Mouse (Mus musculus): ENCODE measurements at regions not wholly inside any gene's neighbourhood (a gene's known extent, or its start where the extent isn't known, plus 50 kb on each side); places are given as distances from the start of the nearest gene placed in this dataset.

DNA sequence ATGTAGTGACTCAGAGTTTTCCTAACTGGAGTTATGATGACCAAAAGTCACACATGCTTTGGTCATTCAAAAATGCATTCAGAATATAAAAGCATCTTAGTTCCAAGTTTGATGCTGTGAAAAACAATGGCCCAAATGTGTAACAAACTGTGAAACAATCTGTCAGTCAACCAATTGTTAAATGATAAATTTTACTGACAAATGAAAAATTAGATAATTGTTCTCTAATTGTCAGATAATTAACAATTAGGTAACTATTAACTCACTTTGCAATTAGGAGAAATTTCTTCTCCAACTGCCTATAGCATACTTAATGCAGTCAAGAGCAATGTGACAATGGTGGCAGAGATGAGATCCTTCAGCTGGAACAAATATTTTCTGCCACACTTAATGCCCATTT is 289.7 kb upstream of the Dcn start:
- ATAC-seq (replicated peaks; ENCODE audit: low FRiP score, poor library complexity, severe bottlenecking): no peak

- ATAC-seq (replicated peaks; ENCODE audit: low FRiP score, poor library complexity, severe bottlenecking): no peak
These were observed 268.1 kb upstream of the Dcn start for GRCm38 (mm10) chr10:97211238-97211695.

DNA sequence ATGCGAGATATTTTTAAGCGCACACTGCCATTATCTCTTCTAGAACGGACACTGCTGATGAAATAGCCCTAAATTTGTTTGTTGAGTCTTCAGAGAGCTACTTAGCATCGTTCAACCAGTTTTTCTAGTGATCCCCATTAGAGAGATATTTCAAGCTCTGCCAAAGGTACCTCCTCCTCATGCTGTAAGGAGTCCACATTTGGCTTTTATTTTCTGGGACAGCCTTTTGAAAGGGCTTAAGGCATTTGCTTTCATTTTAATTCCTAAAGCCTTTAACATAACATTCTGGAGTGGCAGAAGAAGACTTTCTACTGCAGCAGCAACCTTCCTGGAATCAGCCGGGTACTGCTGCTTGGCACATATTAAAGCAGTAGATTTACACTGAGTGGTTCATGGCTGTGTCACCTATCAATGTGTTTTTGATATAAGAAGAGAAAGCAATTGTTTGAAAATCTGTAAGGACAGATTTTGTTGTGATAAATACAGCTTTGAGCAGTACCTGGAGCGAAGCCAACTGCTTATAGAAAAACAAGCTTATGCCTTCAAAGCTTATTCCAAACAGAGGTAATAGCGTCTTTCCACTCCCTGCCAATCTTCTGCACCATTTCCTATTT is 267.5 kb upstream of the Dcn start:
- no peak for ATAC-seq (replicated peaks; ENCODE audit: low FRiP score, poor library complexity, severe bottlenecking)

DNA sequence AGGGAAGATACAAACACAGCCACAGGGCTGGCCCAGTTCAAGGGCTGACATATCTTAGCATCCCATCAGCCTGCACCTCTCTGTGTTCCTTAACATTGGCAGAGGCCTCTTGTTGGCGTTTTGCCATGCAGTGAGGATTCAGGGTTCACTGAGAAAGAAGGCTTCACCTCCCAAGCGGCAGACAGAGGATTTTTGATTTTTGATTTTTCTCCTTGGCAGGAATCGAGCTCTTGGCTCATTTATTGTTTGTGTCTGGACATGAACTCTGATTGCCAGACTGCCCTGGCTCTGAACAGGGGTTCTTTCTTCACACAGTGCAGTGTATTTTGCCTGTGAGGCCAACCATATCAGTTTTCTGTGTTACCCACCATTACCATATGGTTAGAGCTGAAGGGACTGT is 259.9 kb upstream of the Dcn start:
- ATAC-seq (replicated peaks; ENCODE audit: low FRiP score, poor library complexity, severe bottlenecking): no peak

GRCm38 (mm10) chr10:97220431-97220830 is 259.0 kb upstream of the Dcn start:
- ATAC-seq (replicated peaks; ENCODE audit: low FRiP score, poor library complexity, severe bottlenecking): no peak

- no peak for ATAC-seq (replicated peaks; ENCODE audit: low FRiP score, poor library complexity, severe bottlenecking)
These were observed 243.8 kb upstream of the Dcn start for GRCm38 (mm10) chr10:97235631-97236030.

DNA sequence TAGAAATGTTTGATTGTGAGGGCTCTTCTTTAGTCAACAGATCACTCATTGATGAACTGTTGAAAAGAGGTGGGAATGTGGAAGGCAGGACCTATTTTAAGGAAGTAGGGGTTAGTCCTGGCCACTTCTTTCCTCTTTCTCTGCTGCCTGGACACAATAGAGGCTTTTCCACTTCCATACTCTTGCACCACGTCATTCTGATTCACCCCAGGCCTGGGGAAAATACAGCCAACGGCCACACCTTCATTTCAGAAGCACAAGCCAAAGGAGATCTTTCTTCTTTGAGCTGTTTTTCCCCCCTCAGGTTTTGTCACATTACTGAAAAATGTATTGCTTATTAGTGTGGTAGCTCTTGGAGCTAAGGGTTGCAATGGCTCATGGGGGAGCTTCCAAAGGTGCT is 237.9 kb upstream of the Dcn start:
- no peak for ATAC-seq (replicated peaks; ENCODE audit: low FRiP score, poor library complexity, severe bottlenecking)

- ATAC-seq (replicated peaks; ENCODE audit: low FRiP score, poor library complexity, severe bottlenecking): no peak
These were observed 233.7 kb upstream of the Dcn start for GRCm38 (mm10) chr10:97245674-97246073.

DNA sequence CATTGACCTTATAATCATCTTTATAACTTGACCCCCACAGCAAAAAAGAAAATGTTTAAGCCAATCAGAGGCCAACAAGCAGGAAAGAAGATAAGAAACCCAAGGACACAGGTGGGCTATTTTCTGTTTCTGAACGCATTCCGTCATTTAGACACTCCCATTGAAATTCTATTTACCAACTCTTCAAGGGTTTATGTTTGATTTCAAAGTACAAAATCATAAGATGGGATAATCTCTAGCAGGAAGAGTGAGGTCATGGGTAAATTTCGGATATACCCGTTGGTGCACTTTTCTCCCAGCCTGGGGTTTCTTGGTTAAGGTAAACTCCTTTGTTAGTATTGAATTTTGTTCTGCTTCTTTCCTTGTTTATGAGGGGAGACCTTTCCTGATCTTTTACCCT is 230.9 kb upstream of the Dcn start:
- ATAC-seq (replicated peaks; ENCODE audit: low FRiP score, poor library complexity, severe bottlenecking): no peak

- no peak for ATAC-seq (replicated peaks; ENCODE audit: low FRiP score, poor library complexity, severe bottlenecking)
These were observed 229.6 kb upstream of the Dcn start for GRCm38 (mm10) chr10:97249760-97250159.

DNA sequence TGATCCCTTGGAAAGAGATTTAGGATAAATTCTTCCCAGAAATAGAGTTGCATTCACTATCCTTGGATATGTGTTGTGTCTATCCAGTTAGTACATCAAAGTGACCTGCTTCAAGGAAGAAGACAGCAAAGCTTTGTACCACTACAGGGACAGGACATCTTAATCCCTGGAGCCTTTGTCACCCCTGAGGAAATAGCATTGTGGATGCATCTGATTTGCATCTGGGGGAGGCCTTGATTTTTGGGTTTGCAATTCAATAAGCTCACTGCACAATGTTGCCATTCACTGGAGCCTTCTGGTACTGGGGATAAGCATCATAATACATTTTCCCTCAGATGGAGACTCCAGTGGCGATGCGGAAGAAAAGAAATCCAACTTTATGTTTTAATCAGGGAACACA is 229.2 kb upstream of the Dcn start:
- no peak for ATAC-seq (replicated peaks; ENCODE audit: low FRiP score, poor library complexity, severe bottlenecking)

DNA sequence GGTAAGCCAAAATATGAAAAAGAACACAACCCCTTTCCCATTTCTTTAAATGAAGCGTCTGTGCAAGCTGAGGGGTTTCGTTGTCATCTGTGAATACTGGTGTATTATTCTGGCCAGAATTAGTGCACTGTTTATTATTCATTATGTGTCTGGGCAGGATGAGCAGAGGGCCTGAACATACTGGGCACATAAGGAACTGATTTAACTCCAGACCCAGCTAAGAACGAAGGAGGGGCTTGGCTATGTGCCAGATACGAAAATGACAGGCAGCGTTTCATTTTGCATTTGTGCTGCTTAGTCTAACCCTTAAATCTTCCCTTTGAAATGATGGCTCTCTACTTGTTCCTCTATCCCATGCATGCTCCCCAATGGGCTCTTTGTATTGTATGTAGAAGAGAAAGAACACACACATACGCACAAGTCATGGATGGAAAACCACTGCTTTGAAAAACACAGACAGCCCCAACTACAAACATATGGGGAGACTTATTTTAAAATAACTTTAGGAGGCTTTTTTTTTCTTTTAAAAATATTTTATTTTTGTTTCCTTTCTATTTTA is 213.4 kb upstream of the Dcn start:
- ATAC-seq (replicated peaks; ENCODE audit: low FRiP score, poor library complexity, severe bottlenecking): no peak

GRCm38 (mm10) chr10:97282416-97282815 is 197.0 kb upstream of the Dcn start:
- ATAC-seq (replicated peaks; ENCODE audit: low FRiP score, poor library complexity, severe bottlenecking): no peak

GRCm38 (mm10) chr10:97282841-97283496 is 196.4 kb upstream of the Dcn start:
- ATAC-seq (replicated peaks; ENCODE audit: low FRiP score, poor library complexity, severe bottlenecking): no peak

- no peak for ATAC-seq (replicated peaks; ENCODE audit: low FRiP score, poor library complexity, severe bottlenecking)
These were observed 174.5 kb upstream of the Dcn start for GRCm38 (mm10) chr10:97304791-97305355.

DNA sequence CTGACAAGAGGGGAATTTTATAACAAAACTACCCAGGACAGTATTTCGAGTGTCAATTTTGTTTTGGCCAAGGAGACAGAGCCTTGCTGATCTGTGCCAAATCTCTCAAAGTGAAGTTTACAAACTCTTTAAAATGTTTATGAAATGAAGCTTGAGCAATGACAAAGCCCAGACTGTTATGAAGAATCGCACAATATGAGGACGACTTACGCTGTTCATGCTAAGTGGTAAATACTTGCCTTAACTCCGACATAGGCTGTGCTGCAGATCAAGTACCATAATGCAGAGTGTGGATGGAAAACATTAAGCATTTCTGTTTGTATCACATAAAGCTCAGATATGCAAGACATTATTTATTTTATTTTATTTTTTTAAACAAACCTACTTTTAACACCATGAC is 169.8 kb upstream of the Dcn start:
- ATAC-seq (replicated peaks; ENCODE audit: low FRiP score, poor library complexity, severe bottlenecking): no peak

- no peak for ATAC-seq (replicated peaks; ENCODE audit: low FRiP score, poor library complexity, severe bottlenecking)
These were observed 166.9 kb upstream of the Dcn start for GRCm38 (mm10) chr10:97312509-97312908.

- peak; percentile 80 for ATAC-seq (replicated peaks; ENCODE audit: low FRiP score, poor library complexity, severe bottlenecking)
These were observed 166.4 kb upstream of the Dcn start for GRCm38 (mm10) chr10:97312978-97313377.

DNA sequence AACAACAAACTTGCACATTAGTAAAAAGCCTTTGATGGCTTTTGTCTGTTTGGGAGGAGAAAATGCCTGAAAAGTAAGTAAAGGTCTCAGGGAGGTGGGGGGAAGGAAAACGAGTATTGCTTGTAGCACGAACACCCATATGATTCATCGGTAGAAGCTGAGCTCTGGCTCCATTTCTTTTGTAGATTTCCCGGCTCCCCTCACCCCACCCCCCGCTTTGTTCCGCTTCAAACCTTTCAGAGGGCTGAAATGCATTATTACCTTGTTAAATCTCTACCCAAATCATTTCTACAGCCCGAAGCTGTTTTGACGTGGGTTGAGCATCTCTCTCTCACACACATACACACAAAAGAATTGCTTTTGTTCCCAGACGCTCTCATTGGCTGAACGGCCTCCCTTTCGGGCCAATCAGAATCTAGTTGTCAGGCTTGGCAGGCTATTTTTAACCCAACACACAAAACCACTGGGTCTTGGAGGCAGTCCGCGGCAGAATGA is 166.0 kb upstream of the Dcn start:
- ATAC-seq (replicated peaks; ENCODE audit: low FRiP score, poor library complexity, severe bottlenecking): peak; percentile 73

DNA sequence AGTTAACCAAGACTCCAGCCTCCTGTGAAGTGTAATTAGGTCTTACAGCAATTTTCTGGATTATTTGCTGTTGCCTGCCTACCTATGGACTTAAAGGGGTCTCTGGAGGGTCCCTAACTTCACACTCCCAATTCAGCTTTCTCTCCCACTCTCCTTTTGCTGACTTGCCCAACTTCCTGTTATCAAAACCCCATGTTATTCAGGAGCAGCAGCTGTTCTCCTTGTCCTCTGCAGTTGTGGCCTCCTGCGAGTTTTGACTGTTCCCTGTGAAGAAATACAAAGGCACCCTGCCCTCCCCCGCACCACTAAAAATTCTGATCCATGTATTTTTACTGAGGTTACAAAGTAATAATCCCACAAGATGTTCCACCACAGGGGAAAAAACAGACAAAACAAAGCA is 146.8 kb upstream of the Dcn start:
- ATAC-seq (replicated peaks; ENCODE audit: low FRiP score, poor library complexity, severe bottlenecking): no peak

- no peak for ATAC-seq (replicated peaks; ENCODE audit: low FRiP score, poor library complexity, severe bottlenecking)
These were observed 145.4 kb upstream of the Dcn start for GRCm38 (mm10) chr10:97334044-97334443.

Data from erythroid progenitor cell, adult 5-6 weeks (primary cell).